Mouse (Mus musculus): ENCODE data around the gene Otog. TPM values are rescaled to one million over a fixed set of nuclear protein-coding genes. Genes with fewer than 3 reads are reported as not detected.

The Otog gene
- total RNA-seq, 2 experiments from 2014 or later = 0.33 to 1.2 TPM

- H3K4me3 ChIP-seq = no peak overlapping the region
- no peak for DNase-seq
- TF ChIP-seq CTCF (IDR thresholded peaks at IDR 0.05) = no peak
- intact Hi-C loops (cut with DNase I) = no loop called here
- no peak overlapping the region for H3K27ac ChIP-seq
These were observed 45.6 kb downstream of the Otog start for GRCm38 (mm10) chr7:46286391-46286790.

GRCm38 (mm10) chr7:46287051-46287450 is 46.3 kb downstream of the Otog start:
- Histone ChIP-seq H3K27ac (no peak overlapping the region), H3K4me3 (no peak overlapping the region)
- intact Hi-C loops (cut with DNase I) = no loop called here
- no peak for TF ChIP-seq CTCF (IDR thresholded peaks at IDR 0.05)
- DNase-seq = no peak

DNA sequence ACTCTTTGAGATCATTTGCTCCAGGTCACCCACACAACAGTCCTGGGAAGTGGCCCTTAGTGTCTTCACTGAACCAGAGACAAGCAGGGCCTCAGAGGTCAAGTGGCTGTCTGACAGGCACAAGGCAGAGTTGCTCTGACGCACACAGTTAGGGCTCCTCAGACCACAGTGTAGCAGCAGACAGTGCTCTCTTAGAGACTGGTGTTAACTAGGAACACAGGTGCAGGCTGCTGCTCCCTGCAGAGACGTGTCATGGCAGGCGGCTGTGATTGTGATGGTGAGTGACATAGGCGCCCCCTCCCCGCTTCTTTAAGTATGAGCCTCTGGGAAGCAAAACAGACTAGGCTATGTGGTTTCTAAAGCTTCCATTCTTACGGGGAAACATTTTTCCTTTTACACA is 55.5 kb downstream of the Otog start:
- DNase-seq = no peak
- TF ChIP-seq CTCF (IDR thresholded peaks at IDR 0.05) = no peak
- intact Hi-C loops (cut with DNase I) = no loop called here
- Histone ChIP-seq H3K27ac (no peak overlapping the region), H3K4me3 (no peak overlapping the region)

- intact Hi-C loops (cut with DNase I) = no loop called here
- TF ChIP-seq CTCF (IDR thresholded peaks at IDR 0.05) = no peak
- no peak overlapping the region for H3K4me3 ChIP-seq
- no peak for DNase-seq
- no peak overlapping the region for H3K27ac ChIP-seq
These were observed 60.3 kb downstream of the Otog start for GRCm38 (mm10) chr7:46301031-46301632.

DNA sequence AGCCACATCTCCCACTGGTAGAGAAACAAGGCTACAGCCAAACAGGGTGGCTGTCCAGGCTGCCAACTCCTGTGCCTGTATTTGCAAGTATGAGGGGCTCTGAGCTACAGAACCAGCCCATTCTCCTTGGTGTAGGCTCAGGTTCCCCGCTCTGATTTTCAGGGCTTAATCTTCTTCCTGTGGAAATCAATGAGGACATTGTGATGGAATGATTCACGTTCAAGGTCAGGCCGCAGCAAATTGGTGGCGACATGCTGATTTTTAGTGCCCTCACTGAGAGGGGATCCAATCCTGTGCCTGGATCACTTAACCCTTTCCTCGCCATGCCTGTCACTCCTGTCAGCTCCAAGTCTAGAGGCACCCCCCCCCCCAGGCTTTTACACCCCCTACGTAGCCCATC is 72.7 kb downstream of the Otog start:
- intact Hi-C loops (cut with DNase I) = no loop called here

GRCm38 (mm10) chr7:46314220-46315009 is 73.6 kb downstream of the Otog start:
- TF ChIP-seq CTCF (IDR thresholded peaks at IDR 0.05) = no peak
- H3K27ac ChIP-seq = 0 out of 2 replicates have a peak overlapping the region, but pooled peaks have one; percentile 73
- intact Hi-C loops (cut with DNase I) = no loop called here
- H3K4me3 ChIP-seq = no peak overlapping the region
- no peak for DNase-seq

More for the DNA sequence above, 72.7 kb downstream of the Otog start:
- H3K27ac ChIP-seq = no peak overlapping the region
- TF ChIP-seq CTCF (IDR thresholded peaks at IDR 0.05) = no peak
- no peak overlapping the region for H3K4me3 ChIP-seq
- no peak for DNase-seq

DNA sequence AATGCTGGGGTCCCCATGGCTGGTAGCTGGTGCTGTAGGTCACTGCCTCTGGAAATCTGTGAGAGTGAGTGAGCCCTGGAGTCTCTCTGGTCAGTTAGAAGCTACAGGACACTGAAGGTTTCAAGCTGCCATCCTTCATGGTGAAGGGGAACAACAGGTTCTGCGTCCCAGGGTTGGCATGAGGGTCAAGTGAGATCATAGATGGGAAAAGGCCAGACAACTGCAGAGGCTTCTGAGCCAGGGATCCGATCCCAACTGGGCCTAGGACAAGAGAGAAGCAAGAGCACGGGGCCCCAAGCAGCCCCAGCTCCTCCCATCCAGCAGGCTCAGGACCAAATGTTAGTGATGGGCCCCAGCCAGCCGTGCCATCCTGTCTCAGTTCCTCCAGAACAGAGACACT is 74.9 kb downstream of the Otog start:
- TF ChIP-seq CTCF (IDR thresholded peaks at IDR 0.05) = no peak
- intact Hi-C loops (cut with DNase I) = no loop called here
- peak; percentile 78 for DNase-seq
- peak overlapping the region; percentile 73 for H3K27ac ChIP-seq
- H3K4me3 ChIP-seq = no peak overlapping the region

- no peak for TF ChIP-seq CTCF (IDR thresholded peaks at IDR 0.05)
- H3K4me3 ChIP-seq = no peak overlapping the region
- intact Hi-C loops (cut with DNase I) = no loop called here
- peak; percentile 52 for DNase-seq
- no peak overlapping the region for H3K27ac ChIP-seq
These were observed 76.2 kb downstream of the Otog start for GRCm38 (mm10) chr7:46316948-46317347.

DNA sequence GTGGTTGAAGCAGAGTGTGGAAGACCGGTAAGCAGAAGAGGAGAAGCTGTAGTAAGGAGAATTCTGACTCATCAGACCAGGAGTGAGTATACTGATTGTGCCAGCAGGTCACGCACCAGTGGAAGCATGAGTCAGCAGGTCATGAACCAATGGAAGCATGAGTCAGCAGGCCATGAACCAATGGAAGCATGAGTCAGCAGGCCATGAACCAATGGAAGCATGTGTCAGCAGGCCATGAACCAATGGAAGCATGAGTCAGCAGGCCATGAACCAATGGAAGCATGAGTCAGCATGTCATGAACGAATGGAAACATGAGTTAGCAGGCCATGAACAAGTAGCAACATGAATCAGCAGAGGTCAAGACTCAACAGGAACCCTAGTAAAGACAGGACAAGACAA is 80.5 kb downstream of the Otog start:
- intact Hi-C loops (cut with DNase I) = no loop called here

GRCm38 (mm10) chr7:46327896-46328295 is 87.1 kb downstream of the Otog start:
- TF ChIP-seq CTCF (IDR thresholded peaks at IDR 0.05) = no peak
- no peak for DNase-seq
- H3K27ac ChIP-seq = no peak overlapping the region
- intact Hi-C loops (cut with DNase I) = no loop called here
- no peak overlapping the region for H3K4me3 ChIP-seq

More for the DNA sequence above, 80.5 kb downstream of the Otog start:
- DNase-seq = no peak
- no peak overlapping the region for H3K27ac ChIP-seq
- TF ChIP-seq CTCF (IDR thresholded peaks at IDR 0.05) = no peak
- no peak overlapping the region for H3K4me3 ChIP-seq

- DNase-seq = peak; percentile 78
- TF ChIP-seq CTCF (IDR thresholded peaks at IDR 0.05) = no peak
- Histone ChIP-seq H3K27ac (peak overlapping the region; percentile 90), H3K4me3 (peak overlapping the region; percentile 45)
- intact Hi-C loops (cut with DNase I) = no loop called here
These were observed 96.6 kb downstream of the Otog start for GRCm38 (mm10) chr7:46337397-46337796.

DNA sequence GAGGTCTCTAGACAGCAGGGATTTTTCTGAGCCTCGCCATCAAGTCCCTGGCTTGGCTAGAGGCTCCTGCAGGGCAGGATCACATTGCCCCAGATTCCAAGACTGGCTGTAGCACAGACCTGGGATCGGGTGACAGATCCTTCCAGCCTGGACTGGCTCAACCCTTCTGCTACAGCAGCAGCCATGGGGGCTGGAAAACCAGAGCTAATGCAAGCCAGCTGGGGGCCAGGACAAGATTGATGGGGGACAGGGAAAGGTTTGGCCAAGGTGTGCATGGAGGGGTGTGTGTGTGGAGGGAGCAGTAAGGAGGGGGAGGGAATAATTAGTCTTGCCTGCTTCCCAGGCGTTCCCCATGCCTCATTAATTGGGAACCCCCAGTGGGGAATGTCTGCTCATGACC is 99.0 kb downstream of the Otog start:
- DNase-seq = peak; percentile 79

GRCm38 (mm10) chr7:46340295-46340694 is 99.5 kb downstream of the Otog start:
- intact Hi-C loops (cut with DNase I) = loop anchor here (1.0 kb wide), 1 partner anchor 35 kb away; no protein-coding TSS in a partner anchor
- peak; percentile 64 for DNase-seq
- Histone ChIP-seq H3K4me3 (no peak overlapping the region), H3K27ac (peak overlapping the region; percentile 90)
- no peak for TF ChIP-seq CTCF (IDR thresholded peaks at IDR 0.05)

More for the DNA sequence above, 99.0 kb downstream of the Otog start:
- TF ChIP-seq CTCF (IDR thresholded peaks at IDR 0.05) = no peak
- intact Hi-C loops (cut with DNase I) = loop anchor here (1.0 to 2.0 kb wide), 2 partner anchors 35 to 59 kb away; no protein-coding TSS in a partner anchor
- peak overlapping the region; percentile 90 for H3K27ac ChIP-seq
- H3K4me3 ChIP-seq = no peak overlapping the region

All from gastrocnemius, adult 2 months (tissue).